Mouse (Mus musculus): ENCODE measurements around the gene Vps39. TPM values are rescaled to one million over a fixed set of nuclear protein-coding genes. Genes with fewer than 3 reads are reported as not detected.

Vps39 gene
- polyA plus RNA-seq, 1 experiment from 2014 or later, result 26.6 TPM

DNA sequence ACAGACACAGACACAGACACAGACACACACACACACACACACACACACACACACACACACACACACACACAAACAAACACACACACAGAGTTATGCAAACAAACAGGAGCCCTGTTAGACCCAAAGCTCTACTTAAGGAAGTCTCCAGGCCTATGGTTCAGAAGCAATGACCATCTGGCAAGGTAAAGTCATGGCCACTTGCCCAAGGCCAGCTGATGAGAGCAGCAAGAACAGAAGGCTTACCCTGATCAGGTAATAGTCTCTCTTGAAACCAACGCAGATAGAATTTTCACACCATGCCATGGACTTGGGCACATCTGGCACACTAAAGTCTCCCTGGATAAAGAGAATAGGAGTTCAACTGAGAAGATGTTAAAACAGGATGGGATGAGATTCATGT lies 11.2 kb downstream of the Vps39 start:
- H3K36me3 ChIP-seq (replicated peaks), result peaks cover 93% of the 10 kb centered on the region

DNA sequence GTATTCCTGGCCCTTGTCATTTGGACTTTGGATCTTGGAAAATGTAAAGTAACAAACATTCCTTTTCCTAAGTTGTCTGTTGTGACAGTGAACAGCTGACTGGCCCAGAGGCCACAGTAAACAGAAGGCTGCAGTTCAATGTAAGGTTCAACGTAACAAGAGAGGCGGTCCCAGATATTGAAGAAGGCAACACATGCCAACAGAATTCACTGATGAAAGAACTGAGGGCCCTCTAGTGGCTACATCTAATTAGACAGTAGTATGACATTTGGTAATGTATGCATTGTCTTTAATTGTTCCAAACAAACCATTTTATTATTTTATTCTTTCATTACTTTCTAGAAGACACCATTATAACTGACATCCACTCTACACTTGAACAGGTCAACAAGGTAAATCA lies 15.1 kb downstream of the Vps39 start:
- 80% methylated on average over 2 of the region's 2 CpGs for WGBS
- H3K4me1 ChIP-seq, result no peaks in the 10 kb centered on the region

More for the DNA sequence above, 11.2 kb downstream of the Vps39 start:
- Histone ChIP-seq H3K9me3 (no peaks in the 10 kb centered on the region), H3K27ac (no peak overlapping the region), H3K27me3 (ENCODE audit: poor library complexity, severe bottlenecking) (no peaks in the 10 kb centered on the region), H3K4me3 (no peak overlapping the region), H3K4me1 (no peaks in the 10 kb centered on the region)
- WGBS, result 97% methylated on average over 1 of the region's 1 CpGs
- DNase-seq (ENCODE audit: extremely low spot score, low spot score), result no peak

DNA sequence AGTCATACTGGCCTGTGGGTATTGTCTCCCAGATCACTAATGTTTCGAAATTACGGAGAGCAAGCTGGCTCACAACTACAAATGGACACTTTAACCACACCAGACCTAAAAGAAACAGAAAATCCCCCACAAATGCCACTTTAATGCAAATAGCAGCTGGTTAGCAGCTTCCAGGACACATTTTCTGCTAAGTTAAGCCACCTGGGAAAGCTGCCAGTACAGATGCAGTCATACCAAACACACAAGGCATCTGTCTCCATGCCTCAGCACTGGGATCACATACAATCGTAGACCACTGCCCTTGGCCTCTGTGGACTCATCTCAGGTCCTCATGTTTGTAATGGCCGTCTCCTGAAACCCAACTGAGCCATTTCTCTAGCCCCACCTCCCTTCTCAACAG lies 21.4 kb downstream of the Vps39 start:
- WGBS, result 97% methylated on average over 4 of the region's 4 CpGs
- no peak for DNase-seq (ENCODE audit: extremely low spot score, low spot score)
- Histone ChIP-seq H3K27ac (no peak overlapping the region), H3K4me3 (no peak overlapping the region), H3K9me3 (no peaks in the 10 kb centered on the region), H3K36me3 (replicated peaks) (peaks cover 84% of the 10 kb centered on the region), H3K4me1 (no peaks in the 10 kb centered on the region), H3K27me3 (ENCODE audit: poor library complexity, severe bottlenecking) (no peaks in the 10 kb centered on the region)

More for the DNA sequence above, 15.1 kb downstream of the Vps39 start:
- Histone ChIP-seq H3K9me3 (no peaks in the 10 kb centered on the region), H3K36me3 (replicated peaks) (peaks cover 90% of the 10 kb centered on the region), H3K4me3 (no peak overlapping the region), H3K27ac (no peak overlapping the region), H3K27me3 (ENCODE audit: poor library complexity, severe bottlenecking) (no peaks in the 10 kb centered on the region)
- no peak for DNase-seq (ENCODE audit: extremely low spot score, low spot score)

DNA sequence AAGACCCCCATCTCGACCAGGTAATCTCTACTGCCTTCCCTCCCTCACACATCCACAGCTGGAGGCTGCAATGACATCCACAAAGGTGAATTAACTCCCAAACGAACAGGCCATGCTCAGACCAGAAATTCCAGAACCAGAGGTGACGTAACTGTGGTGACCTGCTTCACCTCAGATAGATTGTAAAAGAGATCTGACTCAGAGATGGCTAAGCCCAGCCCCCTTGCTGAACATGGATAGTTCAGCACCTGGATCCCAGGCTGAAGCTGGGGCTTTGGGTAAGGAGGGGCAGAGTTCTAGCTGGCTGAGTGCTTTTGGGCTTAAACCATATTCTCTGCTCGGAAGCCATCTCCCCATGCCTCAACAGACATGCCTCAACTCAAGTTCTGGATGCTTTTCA lies 37.9 kb downstream of the Vps39 start:
- 83% methylated on average over 4 of the region's 4 CpGs for WGBS
- H3K4me3 ChIP-seq, result no peak overlapping the region
- no peak for DNase-seq (ENCODE audit: extremely low spot score, low spot score)
- no peak overlapping the region for H3K27ac ChIP-seq
- peaks cover 35% of the 10 kb centered on the region for H3K36me3 ChIP-seq (replicated peaks)
- no peaks in the 10 kb centered on the region for H3K9me3 ChIP-seq
- H3K4me1 ChIP-seq, result no peaks in the 10 kb centered on the region
- no peaks in the 10 kb centered on the region for H3K27me3 ChIP-seq (ENCODE audit: poor library complexity, severe bottlenecking)

- no peak overlapping the region for H3K4me3 ChIP-seq
- no peaks in the 10 kb centered on the region for H3K27me3 ChIP-seq (ENCODE audit: poor library complexity, severe bottlenecking)
- H3K36me3 ChIP-seq (replicated peaks), result peaks cover 32% of the 10 kb centered on the region
- DNase-seq (ENCODE audit: extremely low spot score, low spot score), result no peak
- H3K4me1 ChIP-seq, result no peaks in the 10 kb centered on the region
- H3K27ac ChIP-seq, result no peak overlapping the region
- H3K9me3 ChIP-seq, result no peaks in the 10 kb centered on the region
- WGBS, result 90% methylated on average over 4 of the region's 4 CpGs
These were observed 38.5 kb downstream of the Vps39 start for GRCm38 (mm10) chr2:120314487-120314886.

DNA sequence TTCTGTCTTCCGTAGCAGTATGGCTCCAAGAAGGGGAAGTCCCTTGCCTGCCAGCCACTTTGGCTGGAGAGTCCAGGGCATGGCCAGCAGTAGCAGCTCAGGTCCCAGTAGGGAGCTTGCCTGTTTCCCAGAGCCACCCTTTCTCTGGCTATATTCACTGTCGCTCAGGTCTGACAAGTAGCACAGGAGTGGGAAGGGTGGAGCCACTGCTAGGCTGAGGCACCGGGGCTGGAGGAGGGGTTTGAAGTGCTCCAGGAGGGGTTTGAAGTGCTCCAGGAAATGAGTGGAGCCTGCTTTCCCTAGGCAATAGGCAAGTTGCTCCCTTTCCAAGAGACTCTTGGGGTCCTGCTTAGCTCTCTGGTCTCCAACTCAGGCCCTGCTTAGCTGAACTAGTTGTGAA lies 39.0 kb downstream of the Vps39 start, which contains the start of gene Pla2g4f:
Pla2g4f (minus strand) TSS at position 190 of the 400 bp plus-strand sequence.
- no peaks in the 10 kb centered on the region for H3K4me1 ChIP-seq
- peaks cover 27% of the 10 kb centered on the region for H3K36me3 ChIP-seq (replicated peaks)
- no peak for DNase-seq (ENCODE audit: extremely low spot score, low spot score)
- no peaks in the 10 kb centered on the region for H3K9me3 ChIP-seq
- no peak within 1 kb of the TSS for H3K27ac ChIP-seq
- WGBS, result 79% methylated on average over 3 of the region's 3 CpGs
- no peaks in the 10 kb centered on the region for H3K27me3 ChIP-seq (ENCODE audit: poor library complexity, severe bottlenecking)
- H3K4me3 ChIP-seq, result no peak within 1 kb of the TSS

- no peak for DNase-seq (ENCODE audit: extremely low spot score, low spot score)
- H3K4me1 ChIP-seq, result no peaks in the 10 kb centered on the region
- H3K27ac ChIP-seq, result no peak overlapping the region
- peaks cover 10% of the 10 kb centered on the region for H3K36me3 ChIP-seq (replicated peaks)
- H3K4me3 ChIP-seq, result no peak overlapping the region
- 88% methylated on average over 7 of the region's 7 CpGs for WGBS
- H3K27me3 ChIP-seq (ENCODE audit: poor library complexity, severe bottlenecking), result no peaks in the 10 kb centered on the region
- H3K9me3 ChIP-seq, result no peaks in the 10 kb centered on the region
These were observed 40.6 kb downstream of the Vps39 start for GRCm38 (mm10) chr2:120312276-120312825.

GRCm38 (mm10) chr2:120304113-120304512 lies 48.8 kb downstream of the Vps39 start:
- DNase-seq (ENCODE audit: extremely low spot score, low spot score), result no peak
- Histone ChIP-seq H3K4me1 (no peaks in the 10 kb centered on the region), H3K36me3 (replicated peaks) (no peaks in the 10 kb centered on the region), H3K9me3 (no peaks in the 10 kb centered on the region), H3K27me3 (ENCODE audit: poor library complexity, severe bottlenecking) (no peaks in the 10 kb centered on the region), H3K27ac (no peak overlapping the region), H3K4me3 (no peak overlapping the region)
- 46% methylated on average over 3 of the region's 3 CpGs for WGBS

- no peak for DNase-seq (ENCODE audit: extremely low spot score, low spot score)
- WGBS, result 96% methylated on average over 6 of the region's 6 CpGs
- H3K36me3 ChIP-seq (replicated peaks), result no peaks in the 10 kb centered on the region
- H3K4me3 ChIP-seq, result no peak overlapping the region
- no peaks in the 10 kb centered on the region for H3K27me3 ChIP-seq (ENCODE audit: poor library complexity, severe bottlenecking)
- H3K27ac ChIP-seq, result no peak overlapping the region
- H3K9me3 ChIP-seq, result no peaks in the 10 kb centered on the region
- no peaks in the 10 kb centered on the region for H3K4me1 ChIP-seq
These were observed 51.9 kb downstream of the Vps39 start for GRCm38 (mm10) chr2:120301076-120301475.

DNA sequence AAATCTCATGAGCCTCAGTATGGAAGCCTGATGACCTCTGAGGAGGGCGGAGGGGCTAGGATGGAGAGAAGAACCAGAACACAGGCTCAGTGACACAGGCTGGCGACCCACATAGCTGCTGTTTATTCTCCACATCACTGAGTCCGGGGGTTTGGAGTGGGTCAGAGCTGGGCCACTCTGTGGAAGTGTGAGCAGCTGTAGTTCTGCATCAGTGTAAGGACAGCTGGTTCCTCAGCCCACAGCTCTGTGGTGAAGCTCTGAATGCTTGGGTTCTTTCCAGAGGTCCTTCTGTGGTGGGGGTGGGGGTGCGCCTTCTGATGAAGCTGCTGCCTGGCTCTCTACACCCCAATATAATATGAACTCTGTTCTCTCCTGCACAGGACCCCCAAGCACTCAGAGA lies 53.1 kb downstream of the Vps39 start:
- Histone ChIP-seq H3K27ac (no peak overlapping the region), H3K4me3 (no peak overlapping the region), H3K4me1 (no peaks in the 10 kb centered on the region), H3K36me3 (replicated peaks) (no peaks in the 10 kb centered on the region), H3K27me3 (ENCODE audit: poor library complexity, severe bottlenecking) (no peaks in the 10 kb centered on the region), H3K9me3 (no peaks in the 10 kb centered on the region)
- DNase-seq (ENCODE audit: extremely low spot score, low spot score), result no peak
- 86% methylated on average over 4 of the region's 4 CpGs for WGBS

- no peak for DNase-seq (ENCODE audit: extremely low spot score, low spot score)
- WGBS, result 29% methylated on average over 2 of the region's 2 CpGs
- Histone ChIP-seq H3K27me3 (ENCODE audit: poor library complexity, severe bottlenecking) (no peaks in the 10 kb centered on the region), H3K4me3 (no peak overlapping the region), H3K4me1 (no peaks in the 10 kb centered on the region), H3K27ac (no peak overlapping the region), H3K9me3 (no peaks in the 10 kb centered on the region), H3K36me3 (replicated peaks) (no peaks in the 10 kb centered on the region)
These were observed 56.8 kb downstream of the Vps39 start for GRCm38 (mm10) chr2:120296160-120296559.

GRCm38 (mm10) chr2:120291471-120292078 lies 61.4 kb downstream of the Vps39 start:
- no peaks in the 10 kb centered on the region for H3K36me3 ChIP-seq (replicated peaks)
- H3K9me3 ChIP-seq, result no peaks in the 10 kb centered on the region
- H3K27me3 ChIP-seq (ENCODE audit: poor library complexity, severe bottlenecking), result no peaks in the 10 kb centered on the region
- H3K27ac ChIP-seq, result no peak overlapping the region
- no peaks in the 10 kb centered on the region for H3K4me1 ChIP-seq
- H3K4me3 ChIP-seq, result no peak overlapping the region
- 88% methylated on average over 9 of the region's 9 CpGs for WGBS
- no peak for DNase-seq (ENCODE audit: extremely low spot score, low spot score)

DNA sequence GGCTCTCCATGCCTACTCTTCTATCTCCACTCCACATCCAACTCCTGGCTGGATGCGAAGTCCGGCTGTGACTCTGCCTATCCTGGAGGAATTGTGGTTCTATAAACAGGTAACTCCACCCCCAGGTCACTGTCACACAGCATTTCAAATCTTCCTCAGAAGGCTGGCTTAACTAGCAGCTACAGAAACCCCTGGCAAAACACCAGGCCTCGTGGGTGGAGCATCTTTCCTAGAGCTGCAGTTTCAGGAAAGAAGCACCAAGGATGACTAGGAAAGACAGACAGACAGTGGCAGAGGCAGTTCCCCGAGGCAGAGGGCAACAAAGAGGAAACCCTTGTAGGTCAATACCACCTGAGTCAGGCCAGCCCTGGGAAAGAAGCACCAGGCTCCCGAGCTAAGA lies 63.9 kb downstream of the Vps39 start, which contains the start of gene Pla2g4d:
Pla2g4d (minus strand) TSS at position 203 of the 400 bp plus-strand sequence.
- no peaks in the 10 kb centered on the region for H3K9me3 ChIP-seq
- no peak for DNase-seq (ENCODE audit: extremely low spot score, low spot score)
- no peak within 1 kb of the TSS for H3K27ac ChIP-seq
- no peaks in the 10 kb centered on the region for H3K36me3 ChIP-seq (replicated peaks)
- H3K4me3 ChIP-seq, result no peak within 1 kb of the TSS
- H3K4me1 ChIP-seq, result no peaks in the 10 kb centered on the region
- no peaks in the 10 kb centered on the region for H3K27me3 ChIP-seq (ENCODE audit: poor library complexity, severe bottlenecking)
- 77% methylated on average over 5 of the region's 5 CpGs for WGBS

All from forebrain, embryonic 10.5 days (tissue).